Mouse (Mus musculus) hindbrain, embryonic 15.5 days (tissue): ENCODE measurements around the gene Rasgef1b. TPM values are rescaled to one million over a fixed set of nuclear protein-coding genes. Genes with fewer than 3 reads are reported as not detected.

Experiments used
- ATAC-seq: fragments of 200-750 bp; cut with Nextera tagmentation; 2 replicates; pipeline ENCODE4 v1.8.0; 2017; ENCODE audit warnings: low read depth, moderate number of reproducible peaks, moderate TSS enrichment; ENCODE audit not compliant: low FRiP score
- H3K27ac ChIP-seq: fragments of 300-500 bp; sonication (generic); replicated peaks from 2 replicates; pipeline ENCODE4 v1.5.1; 2015; ENCODE audit warnings: mild to moderate bottlenecking, inconsistent platforms
- H3K27me3 ChIP-seq: fragments of 300-500 bp; sonication (generic); 2 replicates; pipeline ENCODE4 v1.6.1; 2015; ENCODE audit warnings: control low read depth, inconsistent platforms
- H3K36me3 ChIP-seq: fragments of 300-500 bp; sonication (generic); 2 replicates; pipeline ENCODE4 v1.6.1; 2015; ENCODE audit warnings: control low read depth, inconsistent platforms
- H3K4me1 ChIP-seq: fragments of 300-500 bp; sonication (generic); replicated peaks from 2 replicates; pipeline ENCODE4 v1.6.1; 2015; ENCODE audit warnings: control low read depth, inconsistent platforms
- H3K4me2 ChIP-seq: fragments of 300-500 bp; sonication (generic); 2 replicates; pipeline ENCODE4 v1.6.1; 2015; ENCODE audit warnings: moderate library complexity, mild to moderate bottlenecking, inconsistent platforms
- H3K4me3 ChIP-seq: fragments of 300-500 bp; sonication (generic); 2 replicates; pipeline ENCODE4 v1.5.1; 2015; ENCODE audit warnings: mild to moderate bottlenecking, inconsistent platforms
- H3K9ac ChIP-seq: fragments of 300-500 bp; sonication (generic); 2 replicates; pipeline ENCODE4 v1.6.1; 2015; ENCODE audit warnings: inconsistent platforms
- H3K9me3 ChIP-seq: fragments of 300-500 bp; sonication (generic); 2 replicates; pipeline ENCODE4 v1.6.1; 2016; ENCODE audit warnings: control low read depth, inconsistent platforms
- WGBS: fragments of 180-500 bp; shearing (Covaris S2); methylation state at CpG from one replicate; pipeline ENCODE4 v1.1.7; 2015; 5-methylcytosine and 5-hydroxymethylcytosine counted together
- polyA plus RNA-seq: library from polyadenylated mRNA; unstranded; fragments of >200 nt; fragmentation: Nextera tagmentation; extraction: Ambion mirVana; gene quantifications from 2 replicates; pipeline ENCODE4 v1.2.1, GENCODE M21; 2015

The Rasgef1b gene
- polyA plus RNA-seq, 1 experiment from 2014 or later = 54.2 TPM

GRCm38 (mm10) chr5:99241988-99242740 is 486.7 kb downstream of the Rasgef1b start:
- 70% methylated on average over 11 of the region's 11 CpGs for WGBS
- H3K27ac ChIP-seq = no peak overlapping the region

GRCm38 (mm10) chr5:99240501-99240900 is 488.4 kb downstream of the Rasgef1b start:
- Histone ChIP-seq H3K4me1 (no peaks in the 10 kb centered on the region), H3K36me3 (0 out of 2 replicates have a peak, but pooled peaks cover 16% of the 10 kb centered on the region), H3K27ac (no peak overlapping the region), H3K4me3 (no peak overlapping the region), H3K27me3 (no peaks in the 10 kb centered on the region), H3K4me2 (no peak overlapping the region), H3K9me3 (no peaks in the 10 kb centered on the region), H3K9ac (no peak overlapping the region)
- WGBS = 97% methylated on average over 6 of the region's 6 CpGs
- ATAC-seq = no peak

More at GRCm38 (mm10) chr5:99241988-99242740, 486.7 kb downstream of the Rasgef1b start:
- no peaks in the 10 kb centered on the region for H3K9me3 ChIP-seq
- H3K9ac ChIP-seq = no peak overlapping the region
- no peak overlapping the region for H3K4me2 ChIP-seq
- H3K4me1 ChIP-seq = peaks cover 13% of the 10 kb centered on the region
- H3K27me3 ChIP-seq = no peaks in the 10 kb centered on the region
- no peak for ATAC-seq
- H3K36me3 ChIP-seq = 0 out of 2 replicates have a peak, but pooled peaks cover 16% of the 10 kb centered on the region
- no peak overlapping the region for H3K4me3 ChIP-seq

DNA sequence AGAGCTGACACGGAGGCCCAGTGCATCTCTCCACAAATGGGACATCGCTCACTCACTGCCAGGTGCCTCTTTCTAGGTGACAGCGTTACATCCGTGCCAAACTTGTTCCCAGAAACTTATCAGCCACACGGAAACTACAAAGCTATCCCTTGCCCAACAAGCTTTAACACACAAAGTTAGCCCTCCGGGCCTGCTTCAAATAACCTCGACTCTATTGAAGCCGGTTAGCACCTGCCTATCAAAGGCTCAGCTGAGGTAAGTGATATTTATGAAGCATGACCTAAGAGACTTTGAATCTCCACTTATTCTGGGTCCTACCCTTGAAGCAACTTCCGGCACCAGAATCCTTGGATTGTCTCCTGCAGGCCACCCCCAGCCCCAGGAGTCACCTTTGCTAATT is 489.2 kb downstream of the Rasgef1b start:
- Histone ChIP-seq H3K4me3 (no peak overlapping the region), H3K36me3 (0 out of 2 replicates have a peak, but pooled peaks cover 16% of the 10 kb centered on the region), H3K27me3 (no peaks in the 10 kb centered on the region), H3K4me2 (no peak overlapping the region), H3K27ac (no peak overlapping the region), H3K9me3 (no peaks in the 10 kb centered on the region), H3K9ac (no peak overlapping the region), H3K4me1 (no peaks in the 10 kb centered on the region)
- ATAC-seq = no peak
- WGBS = 94% methylated on average over 9 of the region's 9 CpGs

- Histone ChIP-seq H3K36me3 (peaks cover 24% of the 10 kb centered on the region; the same call in 1 of the 2 replicates), H3K4me2 (no peak overlapping the region), H3K27ac (no peak overlapping the region), H3K4me1 (no peaks in the 10 kb centered on the region), H3K4me3 (no peak overlapping the region), H3K27me3 (no peaks in the 10 kb centered on the region), H3K9ac (no peak overlapping the region), H3K9me3 (no peaks in the 10 kb centered on the region)
- no peak for ATAC-seq
- 84% methylated on average over 4 of the region's 4 CpGs for WGBS
Measured at GRCm38 (mm10) chr5:99238150-99238549, 490.7 kb downstream of the Rasgef1b start.

- H3K9ac ChIP-seq = no peak overlapping the region
- no peaks in the 10 kb centered on the region for H3K4me1 ChIP-seq
- no peak overlapping the region for H3K4me2 ChIP-seq
- H3K9me3 ChIP-seq = no peaks in the 10 kb centered on the region
- WGBS = 66% methylated on average over 11 of the region's 11 CpGs
- no peaks in the 10 kb centered on the region for H3K27me3 ChIP-seq
- no peak overlapping the region for H3K4me3 ChIP-seq
- H3K27ac ChIP-seq = no peak overlapping the region
- peaks cover 32% of the 10 kb centered on the region for H3K36me3 ChIP-seq
- ATAC-seq = no peak
Measured at GRCm38 (mm10) chr5:99236888-99237752, 491.7 kb downstream of the Rasgef1b start.

- Histone ChIP-seq H3K36me3 (peaks cover 35% of the 10 kb centered on the region), H3K27ac (no peak overlapping the region), H3K27me3 (no peaks in the 10 kb centered on the region), H3K4me1 (no peaks in the 10 kb centered on the region), H3K9ac (no peak overlapping the region), H3K4me2 (no peak overlapping the region), H3K4me3 (no peak overlapping the region), H3K9me3 (no peaks in the 10 kb centered on the region)
- 85% methylated on average over 4 of the region's 4 CpGs for WGBS
- ATAC-seq = no peak
Measured at GRCm38 (mm10) chr5:99236431-99236830, 492.4 kb downstream of the Rasgef1b start.

DNA sequence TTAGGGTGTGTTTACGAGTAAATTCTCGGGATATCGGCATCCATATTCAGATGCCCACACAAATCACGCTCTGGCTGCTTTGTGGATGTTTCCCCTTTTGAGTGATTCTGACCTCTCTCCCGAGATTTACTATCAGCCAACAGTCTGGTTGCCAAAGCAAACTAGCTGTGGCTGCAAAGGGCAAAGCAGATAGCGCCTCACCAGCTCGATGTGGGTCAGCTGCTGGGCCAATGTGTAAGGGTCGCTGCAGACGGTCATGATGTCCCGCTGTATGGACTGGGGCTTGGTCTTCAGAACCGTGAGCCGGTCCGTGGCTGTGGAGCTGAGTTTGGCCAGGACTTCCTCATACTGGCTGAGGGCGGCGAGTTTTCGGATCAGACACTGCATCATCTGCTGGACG is 494.6 kb downstream of the Rasgef1b start:
- Histone ChIP-seq H3K9ac (no peak overlapping the region), H3K27ac (no peak overlapping the region), H3K36me3 (peaks cover 28% of the 10 kb centered on the region), H3K9me3 (no peaks in the 10 kb centered on the region), H3K4me1 (no peaks in the 10 kb centered on the region), H3K27me3 (no peaks in the 10 kb centered on the region), H3K4me2 (no peak overlapping the region), H3K4me3 (no peak overlapping the region)
- WGBS = 94% methylated on average over 17 of the region's 17 CpGs
- ATAC-seq = no peak

GRCm38 (mm10) chr5:99233176-99233575 is 495.7 kb downstream of the Rasgef1b start:
- Histone ChIP-seq H3K9ac (no peak overlapping the region), H3K9me3 (no peaks in the 10 kb centered on the region), H3K4me1 (no peaks in the 10 kb centered on the region), H3K36me3 (peaks cover 30% of the 10 kb centered on the region), H3K27ac (no peak overlapping the region), H3K4me2 (no peak overlapping the region), H3K4me3 (no peak overlapping the region), H3K27me3 (no peaks in the 10 kb centered on the region)
- no peak for ATAC-seq
- WGBS = 72% methylated on average over 3 of the region's 3 CpGs

DNA sequence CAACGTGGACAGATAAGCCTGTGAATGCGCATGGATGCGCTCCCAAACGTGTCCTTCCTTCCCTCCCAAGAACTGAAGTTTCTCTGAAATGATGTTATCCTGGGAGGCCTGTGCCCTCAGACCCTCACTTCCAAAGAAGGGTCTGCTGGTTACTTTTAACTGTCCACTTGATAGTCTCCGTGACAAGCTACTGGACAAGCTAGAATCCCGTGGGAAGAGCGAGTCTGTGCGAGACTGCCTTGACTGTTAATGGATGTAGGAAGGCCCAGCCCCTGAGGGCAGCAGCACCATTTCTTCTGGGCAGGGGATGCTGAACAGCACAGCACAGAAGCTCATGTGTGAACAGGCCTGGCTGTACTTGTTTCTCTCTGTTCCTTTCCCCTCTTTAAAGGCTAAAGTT is 496.5 kb downstream of the Rasgef1b start:
- ATAC-seq = no peak
- Histone ChIP-seq H3K36me3 (peaks cover 37% of the 10 kb centered on the region), H3K9me3 (no peaks in the 10 kb centered on the region), H3K4me3 (no peak overlapping the region), H3K27me3 (no peaks in the 10 kb centered on the region), H3K27ac (no peak overlapping the region), H3K9ac (no peak overlapping the region), H3K4me2 (no peak overlapping the region), H3K4me1 (no peaks in the 10 kb centered on the region)
- WGBS = 87% methylated on average over 8 of the region's 8 CpGs

GRCm38 (mm10) chr5:99230476-99230875 is 498.4 kb downstream of the Rasgef1b start:
- Histone ChIP-seq H3K9me3 (no peaks in the 10 kb centered on the region), H3K4me1 (no peaks in the 10 kb centered on the region), H3K9ac (no peak overlapping the region), H3K36me3 (peaks cover 41% of the 10 kb centered on the region), H3K27me3 (no peaks in the 10 kb centered on the region), H3K4me3 (no peak overlapping the region), H3K4me2 (no peak overlapping the region), H3K27ac (no peak overlapping the region)
- 75% methylated on average over 7 of the region's 7 CpGs for WGBS
- no peak for ATAC-seq

DNA sequence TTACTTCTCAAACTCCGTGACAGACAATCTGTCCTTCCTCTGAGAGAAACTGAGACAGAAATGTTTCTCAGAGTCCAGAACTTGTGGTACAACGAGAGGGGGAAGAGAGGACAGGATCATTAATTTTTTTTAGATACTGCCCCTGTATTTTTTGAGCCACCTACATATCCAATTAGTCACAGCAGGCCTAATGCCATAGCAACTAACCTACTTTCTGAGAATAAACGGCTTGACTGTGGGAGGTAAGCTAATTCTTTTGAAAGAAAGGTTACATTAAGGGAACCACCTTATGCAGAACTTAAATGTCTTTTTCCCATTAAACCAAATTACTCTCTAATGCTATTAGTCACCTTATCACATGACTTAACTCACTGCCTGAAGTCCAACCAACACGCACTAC is 501.5 kb downstream of the Rasgef1b start:
- 64% methylated on average over 4 of the region's 4 CpGs for WGBS
- Histone ChIP-seq H3K4me3 (no peak overlapping the region), H3K36me3 (peaks cover 33% of the 10 kb centered on the region), H3K9me3 (no peaks in the 10 kb centered on the region), H3K9ac (no peak overlapping the region), H3K27ac (no peak overlapping the region), H3K4me2 (no peak overlapping the region), H3K4me1 (peaks cover 9% of the 10 kb centered on the region; the same call in 1 of the 2 replicates), H3K27me3 (no peaks in the 10 kb centered on the region)
- no peak for ATAC-seq

- peak; percentile 34; the same call in 1 of the 2 replicates for ATAC-seq
- Histone ChIP-seq H3K27me3 (no peaks in the 10 kb centered on the region), H3K4me3 (no peak overlapping the region), H3K4me2 (no peak overlapping the region), H3K9me3 (no peaks in the 10 kb centered on the region), H3K27ac (no peak overlapping the region), H3K36me3 (peaks cover 43% of the 10 kb centered on the region), H3K9ac (no peak overlapping the region), H3K4me1 (peaks cover 9% of the 10 kb centered on the region; the same call in 1 of the 2 replicates)
- 34% methylated on average over 5 of the region's 5 CpGs for WGBS
Measured at GRCm38 (mm10) chr5:99224571-99225011, 504.3 kb downstream of the Rasgef1b start.
